Mouse (Mus musculus): Measurements from ENCODE around the gene Gsdma.
"Not testable (repeated sequence)": the region's sequence is repeated elsewhere in the genome, so short reads cannot be mapped to it uniquely, and the experiment has no call there.

Gsdma gene

GRCm38 (mm10) chr11:98680595-98680994 is 16.4 kb downstream of the Gsdma start:
- DNase-seq (ENCODE audit: low read depth, low spot score): not testable (repeated sequence)

GRCm38 (mm10) chr11:98681186-98681585 is 17.0 kb downstream of the Gsdma start:
- no peak for DNase-seq (ENCODE audit: low read depth, low spot score)

- peak; percentile 96 for DNase-seq (ENCODE audit: low read depth, low spot score)
Measured at GRCm38 (mm10) chr11:98681786-98682745, 17.9 kb downstream of the Gsdma start, which contains the start of gene Psmd3. TSS of gene Psmd3 (plus strand) at chr11:98682554.

- no peak for DNase-seq (ENCODE audit: low read depth, low spot score)
Measured at GRCm38 (mm10) chr11:98682811-98683210, 18.7 kb downstream of the Gsdma start.

GRCm38 (mm10) chr11:98685642-98686041 is 21.5 kb downstream of the Gsdma start:
- DNase-seq (ENCODE audit: low read depth, low spot score): no peak

- no peak for DNase-seq (ENCODE audit: low read depth, low spot score)
Measured at GRCm38 (mm10) chr11:98686976-98687375, 22.8 kb downstream of the Gsdma start.

GRCm38 (mm10) chr11:98688009-98688408 is 23.9 kb downstream of the Gsdma start:
- no peak for DNase-seq (ENCODE audit: low read depth, low spot score)

GRCm38 (mm10) chr11:98693201-98693600 is 29.1 kb downstream of the Gsdma start:
- peak; percentile 27 for DNase-seq (ENCODE audit: low read depth, low spot score)

- DNase-seq (ENCODE audit: low read depth, low spot score): no peak
Measured at GRCm38 (mm10) chr11:98693746-98694145, 29.6 kb downstream of the Gsdma start.

- no peak for DNase-seq (ENCODE audit: low read depth, low spot score)
Measured at GRCm38 (mm10) chr11:98694301-98694700, 30.1 kb downstream of the Gsdma start.

- DNase-seq (ENCODE audit: low read depth, low spot score): no peak
Measured at GRCm38 (mm10) chr11:98695408-98695807, 31.3 kb downstream of the Gsdma start.

- no peak for DNase-seq (ENCODE audit: low read depth, low spot score)
Measured at GRCm38 (mm10) chr11:98696454-98697216, 32.5 kb downstream of the Gsdma start.

GRCm38 (mm10) chr11:98697225-98697624 is 33.1 kb downstream of the Gsdma start:
- no peak for DNase-seq (ENCODE audit: low read depth, low spot score)

- no peak for DNase-seq (ENCODE audit: low read depth, low spot score)
Measured at GRCm38 (mm10) chr11:98698849-98699640, 34.9 kb downstream of the Gsdma start.

- DNase-seq (ENCODE audit: low read depth, low spot score): peak; percentile 90
Measured at GRCm38 (mm10) chr11:98699911-98700310, 35.8 kb downstream of the Gsdma start.

GRCm38 (mm10) chr11:98701213-98701670 is 37.1 kb downstream of the Gsdma start, which contains the start of gene Csf3:
TSS of gene Csf3 (plus strand) at chr11:98701263.
- no peak for DNase-seq (ENCODE audit: low read depth, low spot score)

- DNase-seq (ENCODE audit: low read depth, low spot score): no peak
Measured at GRCm38 (mm10) chr11:98702323-98702722, 38.2 kb downstream of the Gsdma start.

GRCm38 (mm10) chr11:98705021-98705420 is 40.9 kb downstream of the Gsdma start:
- DNase-seq (ENCODE audit: low read depth, low spot score): no peak

- no peak for DNase-seq (ENCODE audit: low read depth, low spot score)
Measured at GRCm38 (mm10) chr11:98707401-98708281, 43.5 kb downstream of the Gsdma start.

GRCm38 (mm10) chr11:98708282-98708956 is 44.3 kb downstream of the Gsdma start:
- no peak for DNase-seq (ENCODE audit: low read depth, low spot score)

Data from CD4-positive, CD25-positive, alpha-beta regulatory T cell, adult 2 months (primary cell).